7 mouse cellular contexts compared by ENCODE assay signal in genomic region chr12:116625391-116626281, GRCm38 (mm10).
DNase-seq lines count a peak whose midpoint lies in the region; ATAC-seq and TF ChIP-seq lines count a peak whose summit lies in the region.

No protein-coding gene starts in this region.

- no peaks in the 10 kb centered on the region for H3K9me3 ChIP-seq in forebrain, embryonic 15.5 days
- no peaks in the 10 kb centered on the region for H3K9me3 ChIP-seq in neural tube, embryonic 14.5 days (ENCODE audit: control insufficient read depth, low read length)

- no peak for TF ChIP-seq POLR2A in brain, embryonic 14.5 days (IDR thresholded peaks at IDR 0.05; ENCODE audit: borderline replicate concordance, extremely low read depth, insufficient read depth, insufficient read length, poor library complexity, severe bottlenecking)
- no peak for TF ChIP-seq POLR2A in lung, adult 2 months (IDR thresholded peaks at IDR 0.05; ENCODE audit: borderline replicate concordance, extremely low read depth, low read depth, low read length)

- TF ChIP-seq CTCF in brain, embryonic 14.5 days (IDR thresholded peaks at IDR 0.05; ENCODE audit: borderline replicate concordance, extremely low read depth, insufficient read depth, insufficient read length) = peak; percentile 78; the same call in 1 of the 2 replicates
- peak; percentile 33; the same call in 1 of the 2 replicates for TF ChIP-seq CTCF in lung, adult 2 months (IDR thresholded peaks at IDR 0.05; ENCODE audit: insufficient read depth, low read length)

- peak; percentile 57 for ATAC-seq in forebrain, embryonic 15.5 days (replicated peaks)
- peak; percentile 68; the same call in 1 of the 2 replicates for ATAC-seq in neural tube, embryonic 14.5 days (ENCODE audit: low read depth)

- no peak overlapping the region for H3K27ac ChIP-seq in forebrain, embryonic 15.5 days (replicated peaks)
- H3K27ac ChIP-seq in neural tube, embryonic 14.5 days (ENCODE audit: low read depth, low read length) = no peak overlapping the region

- no peaks in the 10 kb centered on the region for H3K27me3 ChIP-seq in forebrain, embryonic 15.5 days
- no peaks in the 10 kb centered on the region for H3K27me3 ChIP-seq in neural tube, embryonic 14.5 days (ENCODE audit: control insufficient read depth, insufficient read depth, low read length)

- H3K4me3 ChIP-seq in forebrain, embryonic 15.5 days = no peak overlapping the region
- H3K4me3 ChIP-seq in lung, adult 2 months (replicated peaks; ENCODE audit: extremely low read depth, low read depth, low read length) = no peak overlapping the region
- no peak overlapping the region for H3K4me3 ChIP-seq in neural tube, embryonic 14.5 days (ENCODE audit: low read depth, low read length)

- no peak overlapping the region for H3K9ac ChIP-seq in forebrain, embryonic 15.5 days (replicated peaks)
- no peak overlapping the region for H3K9ac ChIP-seq in neural tube, embryonic 14.5 days (replicated peaks; ENCODE audit: low read depth, low read length)

- H3K4me1 ChIP-seq in forebrain, embryonic 15.5 days = no peaks in the 10 kb centered on the region
- H3K4me1 ChIP-seq in lung, adult 2 months (ENCODE audit: control insufficient read depth, insufficient read depth, low read length) = no peaks in the 10 kb centered on the region; the same call in 1 of the 2 replicates
- no peaks in the 10 kb centered on the region for H3K4me1 ChIP-seq in neural tube, embryonic 14.5 days (ENCODE audit: control insufficient read depth, insufficient read depth, low read length)

- WGBS in forebrain, embryonic 15.5 days = 56% methylated on average over 9 of the region's 9 CpGs
- 43% methylated on average over 9 of the region's 9 CpGs for WGBS in lung, adult 2 months
- WGBS in neural tube, embryonic 14.5 days = 59% methylated on average over 9 of the region's 9 CpGs

- peak; percentile 12 for DNase-seq in urinary bladder, postnatal 14 days (ENCODE audit: low spot score)
- DNase-seq in urinary bladder, adult 2 months (ENCODE audit: low spot score) = no peak
- peak; percentile 67 for DNase-seq in brain, embryonic 14.5 days (ENCODE audit: low read depth)
- DNase-seq in kidney, adult 9 months = peak; percentile 57
- peak; percentile 21 for DNase-seq in lung, adult 2 months

- no peak overlapping the region for H3K4me2 ChIP-seq in forebrain, embryonic 15.5 days (replicated peaks)
- H3K4me2 ChIP-seq in neural tube, embryonic 14.5 days (ENCODE audit: low read depth, low read length) = no peak overlapping the region

- H3K36me3 ChIP-seq in forebrain, embryonic 15.5 days = no peaks in the 10 kb centered on the region
- no peaks in the 10 kb centered on the region for H3K36me3 ChIP-seq in neural tube, embryonic 14.5 days (ENCODE audit: control insufficient read depth, insufficient read depth, low read length)
